In genomic region chr16:22372225-22372624, GRCm38 (mm10) we compare ENCODE assay signal across 16 mouse cellular contexts.
"Had no signal": no experiment of that assay in that cellular context is flagged by ENCODE, and none has a peak within 500 bp of the region (broad histone marks: within the 10 kb centered on the region; RNA-seq: fewer than 3 reads in every experiment).

No protein-coding gene starts in this region.

- H3K9ac ChIP-seq: liver, embryonic 14.5 days; neural tube, embryonic 12.5 days; neural tube, embryonic 15.5 days; stomach, embryonic 15.5 days had no signal

- H3K36me3 ChIP-seq: midbrain, embryonic 10.5 days; neural tube, embryonic 12.5 days; neural tube, embryonic 15.5 days; stomach, embryonic 15.5 days had no signal

- H3K4me3 ChIP-seq: layer of hippocampus, adult 2 months; megakaryocyte, embryonic 14.5 days; midbrain, embryonic 10.5 days; neural tube, embryonic 12.5 days; neural tube, embryonic 15.5 days; stomach, embryonic 15.5 days had no signal

- H3K27ac ChIP-seq: hindbrain, postnatal 0 days; layer of hippocampus, adult 2 months; liver, embryonic 14.5 days; neural tube, embryonic 12.5 days; neural tube, embryonic 15.5 days; stomach, embryonic 15.5 days had no signal

- H3K4me1 ChIP-seq: neural tube, embryonic 12.5 days; neural tube, embryonic 15.5 days had no signal

- DNase-seq: layer of hippocampus, adult 9-11 months; lung, adult 18-20 months; lung, postnatal 36 days; right cerebral cortex, adult 18-20 months; right cerebral cortex, postnatal 14 days; right cerebral cortex, postnatal 4 days; thymus, postnatal 25 days had no signal

- H3K4me2 ChIP-seq: neural tube, embryonic 12.5 days; neural tube, embryonic 15.5 days; stomach, embryonic 15.5 days had no signal

- ATAC-seq: inflammation-experienced regulatory T-cells, adult 6 months had no signal

- H3K27me3 ChIP-seq: neural tube, embryonic 12.5 days; neural tube, embryonic 15.5 days; stomach, embryonic 15.5 days had no signal

- H3K9me3 ChIP-seq: megakaryocyte, embryonic 14.5 days; midbrain, embryonic 10.5 days; neural tube, embryonic 12.5 days; neural tube, embryonic 15.5 days; stomach, embryonic 15.5 days had no signal
